Mouse (Mus musculus) midbrain, embryonic 11.5 days (tissue): ENCODE measurements at regions not wholly inside any gene's neighbourhood (a gene's known extent, or its start where the extent isn't known, plus 50 kb on each side); places are given as distances from the start of the nearest gene placed in this dataset.
A peak's percentile ranks its signal among the peaks of the same experiment; 100 is the strongest.

Experiments used
- ATAC-seq: fragments of 200-750 bp; cut with Nextera tagmentation; 2 replicates; pipeline ENCODE4 v1.8.0; 2017; ENCODE audit warnings: moderate TSS enrichment, moderate library complexity; ENCODE audit not compliant: low FRiP score
- DNase-seq: peaks from one replicate; pipeline ENCODE4 v3.0.0; 2015; ENCODE audit warnings: low spot score; ENCODE audit errors: missing footprints
- H3K27ac ChIP-seq: fragments of 300-500 bp; sonication (generic); 2 replicates; pipeline ENCODE4 v1.5.1; 2014; ENCODE audit warnings: low read depth, low read length
- H3K27me3 ChIP-seq: fragments of 300-500 bp; sonication (generic); 2 replicates; pipeline ENCODE4 v1.6.1; 2014; ENCODE audit warnings: mild to moderate bottlenecking, low read length, moderate library complexity, mixed read lengths; ENCODE audit not compliant: control insufficient read depth, insufficient read depth
- H3K36me3 ChIP-seq: fragments of 300-500 bp; sonication (generic); 2 replicates; pipeline ENCODE4 v1.6.1; 2014; ENCODE audit warnings: mild to moderate bottlenecking, low read length, moderate library complexity, mixed read lengths; ENCODE audit not compliant: control insufficient read depth, insufficient read depth
- H3K4me1 ChIP-seq: fragments of 300-500 bp; sonication (generic); 2 replicates; pipeline ENCODE4 v1.6.1; 2014; ENCODE audit warnings: low read length; ENCODE audit not compliant: control insufficient read depth, insufficient read depth
- H3K4me2 ChIP-seq: fragments of 300-500 bp; sonication (generic); 2 replicates; pipeline ENCODE4 v1.6.1; 2014; ENCODE audit warnings: mild to moderate bottlenecking, moderate library complexity
- H3K4me3 ChIP-seq: fragments of 300-500 bp; sonication (generic); 2 replicates; pipeline ENCODE4 v1.5.1; 2014; ENCODE audit warnings: low read depth, low read length
- H3K9ac ChIP-seq: fragments of 300-500 bp; sonication (generic); 2 replicates; pipeline ENCODE4 v1.6.1; 2014; ENCODE audit warnings: low read length
- H3K9me3 ChIP-seq: fragments of 300-500 bp; sonication (generic); 2 replicates; pipeline ENCODE4 v1.6.1; 2016; ENCODE audit warnings: low read length; ENCODE audit not compliant: control insufficient read depth
- WGBS: fragments of 180-500 bp; shearing (Covaris S2); extraction: QIAGEN DNeasy Blood & Tissue Kit; methylation state at CpG from one replicate; pipeline ENCODE4 v1.1.7; 2014; 5-methylcytosine and 5-hydroxymethylcytosine counted together

- DNase-seq (no peak), ATAC-seq (0 out of 2 replicates have a peak, but pooled peaks have one; percentile 27)
- Histone ChIP-seq H3K9me3 (no peaks in the 10 kb centered on the region), H3K36me3 (no peaks in the 10 kb centered on the region), H3K4me3 (no peak overlapping the region), H3K27me3 (no peaks in the 10 kb centered on the region), H3K4me2 (no peak overlapping the region), H3K4me1 (no peaks in the 10 kb centered on the region), H3K9ac (no peak overlapping the region), H3K27ac (no peak overlapping the region)
- 60% methylated on average over 2 of the region's 2 CpGs for WGBS
Measured at GRCm38 (mm10) chr1:183749126-183749525, 264.0 kb upstream of the Dusp10 start.

- Histone ChIP-seq H3K9me3 (no peaks in the 10 kb centered on the region), H3K4me3 (no peak overlapping the region), H3K36me3 (no peaks in the 10 kb centered on the region), H3K27ac (no peak overlapping the region), H3K4me2 (no peak overlapping the region), H3K27me3 (no peaks in the 10 kb centered on the region), H3K9ac (no peak overlapping the region), H3K4me1 (no peaks in the 10 kb centered on the region)
- WGBS, result 92% methylated on average over 4 of the region's 4 CpGs
- ATAC-seq (no peak), DNase-seq (no peak)
Measured at GRCm38 (mm10) chr1:183754500-183754899, 258.6 kb upstream of the Dusp10 start.

- no peaks in the 10 kb centered on the region for H3K27me3 ChIP-seq
- no peak for ATAC-seq
- no peak overlapping the region for H3K4me2 ChIP-seq
- WGBS, result 79% methylated on average over 8 of the region's 8 CpGs
- H3K4me3 ChIP-seq, result no peak overlapping the region
- no peak overlapping the region for H3K9ac ChIP-seq
- no peak for DNase-seq
- H3K27ac ChIP-seq, result no peak overlapping the region
- H3K4me1 ChIP-seq, result no peaks in the 10 kb centered on the region
- H3K9me3 ChIP-seq, result no peaks in the 10 kb centered on the region
- H3K36me3 ChIP-seq, result no peaks in the 10 kb centered on the region
Measured at GRCm38 (mm10) chr1:183756716-183757115, 256.4 kb upstream of the Dusp10 start.

GRCm38 (mm10) chr1:183763864-183764726 is 249.0 kb upstream of the Dusp10 start:
- H3K4me1 ChIP-seq, result no peaks in the 10 kb centered on the region
- ATAC-seq, result no peak
- no peak overlapping the region for H3K27ac ChIP-seq
- no peak overlapping the region for H3K4me2 ChIP-seq
- H3K27me3 ChIP-seq, result no peaks in the 10 kb centered on the region; the same call in 1 of the 2 replicates
- no peak overlapping the region for H3K4me3 ChIP-seq
- DNase-seq, result peak; percentile 84
- H3K9me3 ChIP-seq, result no peaks in the 10 kb centered on the region
- H3K36me3 ChIP-seq, result no peaks in the 10 kb centered on the region
- 66% methylated on average over 11 of the region's 11 CpGs for WGBS
- no peak overlapping the region for H3K9ac ChIP-seq

- H3K9ac ChIP-seq, result no peak overlapping the region
- no peaks in the 10 kb centered on the region for H3K4me1 ChIP-seq
- no peaks in the 10 kb centered on the region for H3K27me3 ChIP-seq
- ATAC-seq (no peak), DNase-seq (no peak)
- no peaks in the 10 kb centered on the region for H3K36me3 ChIP-seq
- 91% methylated on average over 6 of the region's 6 CpGs for WGBS
- H3K27ac ChIP-seq, result no peak overlapping the region
- H3K9me3 ChIP-seq, result no peaks in the 10 kb centered on the region
- no peak overlapping the region for H3K4me3 ChIP-seq
- H3K4me2 ChIP-seq, result no peak overlapping the region
Measured at GRCm38 (mm10) chr1:183772844-183773243, 240.3 kb upstream of the Dusp10 start.

- 95% methylated on average over 9 of the region's 9 CpGs for WGBS
- H3K4me1 ChIP-seq, result no peaks in the 10 kb centered on the region
- DNase-seq, result no peak
Measured at GRCm38 (mm10) chr1:183780180-183780579, 232.9 kb upstream of the Dusp10 start.

GRCm38 (mm10) chr1:183780779-183781178 is 232.3 kb upstream of the Dusp10 start:
- 57% methylated on average over 4 of the region's 4 CpGs for WGBS
- H3K4me3 ChIP-seq, result no peak overlapping the region
- no peak overlapping the region for H3K9ac ChIP-seq
- H3K36me3 ChIP-seq, result no peaks in the 10 kb centered on the region
- no peak for DNase-seq
- no peak overlapping the region for H3K27ac ChIP-seq
- ATAC-seq, result no peak
- H3K27me3 ChIP-seq, result no peaks in the 10 kb centered on the region
- H3K4me2 ChIP-seq, result no peak overlapping the region
- H3K4me1 ChIP-seq, result no peaks in the 10 kb centered on the region
- no peaks in the 10 kb centered on the region for H3K9me3 ChIP-seq

More at GRCm38 (mm10) chr1:183780180-183780579, 232.9 kb upstream of the Dusp10 start:
- H3K36me3 ChIP-seq, result no peaks in the 10 kb centered on the region
- no peak overlapping the region for H3K4me2 ChIP-seq
- no peak overlapping the region for H3K27ac ChIP-seq
- H3K27me3 ChIP-seq, result no peaks in the 10 kb centered on the region
- ATAC-seq, result no peak
- no peaks in the 10 kb centered on the region for H3K9me3 ChIP-seq
- no peak overlapping the region for H3K9ac ChIP-seq
- no peak overlapping the region for H3K4me3 ChIP-seq

GRCm38 (mm10) chr1:183783440-183784130 is 229.5 kb upstream of the Dusp10 start:
- DNase-seq (peak; percentile 85), ATAC-seq (no peak)
- no peak overlapping the region for H3K27ac ChIP-seq
- H3K36me3 ChIP-seq, result no peaks in the 10 kb centered on the region
- H3K4me1 ChIP-seq, result no peaks in the 10 kb centered on the region
- H3K9me3 ChIP-seq, result no peaks in the 10 kb centered on the region
- 75% methylated on average over 8 of the region's 8 CpGs for WGBS
- no peak overlapping the region for H3K4me2 ChIP-seq
- no peaks in the 10 kb centered on the region for H3K27me3 ChIP-seq
- H3K9ac ChIP-seq, result no peak overlapping the region
- H3K4me3 ChIP-seq, result no peak overlapping the region

- whole genome bisulfite sequencing, result 84% methylated on average over 7 of the region's 7 CpGs
- Histone ChIP-seq H3K4me1 (no peaks in the 10 kb centered on the region), H3K27ac (no peak overlapping the region), H3K36me3 (no peaks in the 10 kb centered on the region), H3K4me3 (no peak overlapping the region), H3K9ac (no peak overlapping the region), H3K9me3 (no peaks in the 10 kb centered on the region), H3K4me2 (no peak overlapping the region), H3K27me3 (no peaks in the 10 kb centered on the region)
- DNase-seq (no peak), ATAC-seq (no peak)
Measured at GRCm38 (mm10) chr1:183792230-183792813, 220.8 kb upstream of the Dusp10 start.
